Mouse (Mus musculus): ENCODE results near the gene Ctnnd2. TPM values are rescaled to one million over a fixed set of nuclear protein-coding genes. Genes with fewer than 3 reads are reported as not detected.

Gene Ctnnd2
- total RNA-seq, 1 experiment from 2014 or later, result 2.8 TPM

GRCm38 (mm10) chr15:30386489-30386888 lies 214.1 kb downstream of the Ctnnd2 start:
- no peak for DNase-seq

GRCm38 (mm10) chr15:30387244-30387643 lies 214.9 kb downstream of the Ctnnd2 start:
- no peak for DNase-seq

GRCm38 (mm10) chr15:30401111-30401510 lies 228.7 kb downstream of the Ctnnd2 start:
- DNase-seq, result no peak

GRCm38 (mm10) chr15:30406254-30406653 lies 233.9 kb downstream of the Ctnnd2 start:
- DNase-seq, result peak; percentile 5

- DNase-seq, result no peak
Measured at GRCm38 (mm10) chr15:30423146-30423545, 250.8 kb downstream of the Ctnnd2 start.

GRCm38 (mm10) chr15:30424290-30424689 lies 251.9 kb downstream of the Ctnnd2 start:
- DNase-seq, result no peak

GRCm38 (mm10) chr15:30427342-30427741 lies 254.9 kb downstream of the Ctnnd2 start:
- peak; percentile 5 for DNase-seq

GRCm38 (mm10) chr15:30439045-30439444 lies 266.7 kb downstream of the Ctnnd2 start:
- DNase-seq, result no peak

- no peak for DNase-seq
Measured at GRCm38 (mm10) chr15:30450765-30451164, 278.4 kb downstream of the Ctnnd2 start.

GRCm38 (mm10) chr15:30451921-30452320 lies 279.5 kb downstream of the Ctnnd2 start:
- no peak for DNase-seq

- no peak for DNase-seq
Measured at GRCm38 (mm10) chr15:30457541-30458250, 285.3 kb downstream of the Ctnnd2 start.

- no peak for DNase-seq
Measured at GRCm38 (mm10) chr15:30458671-30459070, 286.3 kb downstream of the Ctnnd2 start.

GRCm38 (mm10) chr15:30460341-30461125 lies 288.1 kb downstream of the Ctnnd2 start:
- no peak for DNase-seq

- DNase-seq, result no peak
Measured at GRCm38 (mm10) chr15:30462804-30463423, 290.5 kb downstream of the Ctnnd2 start.

GRCm38 (mm10) chr15:30463471-30464047 lies 291.2 kb downstream of the Ctnnd2 start:
- no peak for DNase-seq

GRCm38 (mm10) chr15:30466950-30467543 lies 294.7 kb downstream of the Ctnnd2 start:
- no peak for DNase-seq

GRCm38 (mm10) chr15:30468773-30469172 lies 296.4 kb downstream of the Ctnnd2 start:
- no peak for DNase-seq

- DNase-seq, result no peak
Measured at GRCm38 (mm10) chr15:30471280-30471966, 299.0 kb downstream of the Ctnnd2 start.

GRCm38 (mm10) chr15:30480676-30481075 lies 308.3 kb downstream of the Ctnnd2 start:
- DNase-seq, result peak; percentile 2

GRCm38 (mm10) chr15:30506476-30506875 lies 334.1 kb downstream of the Ctnnd2 start:
- no peak for DNase-seq

GRCm38 (mm10) chr15:30512467-30512866 lies 340.1 kb downstream of the Ctnnd2 start:
- DNase-seq, result no peak

- DNase-seq, result no peak
Measured at GRCm38 (mm10) chr15:30513122-30513521, 340.7 kb downstream of the Ctnnd2 start.
